Mouse (Mus musculus) heart, postnatal 0 days (tissue): ENCODE data around the gene E030030I06Rik.

ENCODE experiments used
- CTCF ChIP-seq: IDR thresholded peaks from 2 replicates; pipeline ENCODE4 v1.5.1; 2016; ENCODE audit warnings: antibody characterized with exemption, control low read depth, low read depth
- EP300 ChIP-seq: IDR thresholded peaks from 2 replicates; pipeline ENCODE4 v1.6.1; 2016; ENCODE audit warnings: antibody characterized with exemption, low read depth

DNA sequence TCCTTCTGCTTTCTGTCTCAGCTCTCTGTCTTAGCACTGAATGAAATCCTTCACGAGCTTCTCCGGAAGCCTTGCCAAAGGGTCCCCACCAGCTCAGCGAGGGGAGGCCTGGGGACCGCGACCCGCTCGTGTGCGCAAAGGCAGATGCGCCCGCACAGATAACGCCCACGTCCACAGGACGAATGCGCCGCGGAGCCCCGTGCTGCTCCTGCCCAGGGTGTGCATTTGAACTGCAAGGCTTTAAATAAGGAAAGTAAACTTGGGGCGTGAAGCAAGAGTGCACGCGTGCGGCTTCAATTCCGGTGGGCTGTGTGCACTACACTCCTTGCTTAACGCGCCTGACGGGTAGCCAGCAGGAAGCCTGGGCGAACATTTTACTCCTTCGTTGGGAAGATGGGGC is 1.5 kb upstream of the E030030I06Rik start:
- TF ChIP-seq CTCF (no peak), EP300 (no peak)
